Mouse (Mus musculus) testis, adult 2 months (tissue): Measurements from ENCODE around the gene Arhgap9.

Experiments used
- CTCF ChIP-seq: fragments of 200-500 bp; IDR thresholded peaks from 2 replicates; pipeline ENCODE4 v1.5.1; 2012; ENCODE audit warnings: low read depth, mild to moderate bottlenecking, inconsistent platforms, low read length, moderate library complexity; ENCODE audit not compliant: control insufficient read depth, insufficient read depth, insufficient replicate concordance
- POLR2A ChIP-seq: fragments of 200-500 bp; IDR thresholded peaks from 2 replicates; pipeline ENCODE4 v1.6.1; 2012; ENCODE audit warnings: low read depth, mild to moderate bottlenecking, inconsistent platforms, low read length, moderate library complexity; ENCODE audit not compliant: control insufficient read depth

GRCm38 (mm10) chr10:127312858-127313257 is 8.9 kb upstream of the Arhgap9 start:
- no peak for TF ChIP-seq CTCF
- TF ChIP-seq POLR2A = no peak
